Mouse (Mus musculus): ENCODE results near the gene Gm11034.

DNA sequence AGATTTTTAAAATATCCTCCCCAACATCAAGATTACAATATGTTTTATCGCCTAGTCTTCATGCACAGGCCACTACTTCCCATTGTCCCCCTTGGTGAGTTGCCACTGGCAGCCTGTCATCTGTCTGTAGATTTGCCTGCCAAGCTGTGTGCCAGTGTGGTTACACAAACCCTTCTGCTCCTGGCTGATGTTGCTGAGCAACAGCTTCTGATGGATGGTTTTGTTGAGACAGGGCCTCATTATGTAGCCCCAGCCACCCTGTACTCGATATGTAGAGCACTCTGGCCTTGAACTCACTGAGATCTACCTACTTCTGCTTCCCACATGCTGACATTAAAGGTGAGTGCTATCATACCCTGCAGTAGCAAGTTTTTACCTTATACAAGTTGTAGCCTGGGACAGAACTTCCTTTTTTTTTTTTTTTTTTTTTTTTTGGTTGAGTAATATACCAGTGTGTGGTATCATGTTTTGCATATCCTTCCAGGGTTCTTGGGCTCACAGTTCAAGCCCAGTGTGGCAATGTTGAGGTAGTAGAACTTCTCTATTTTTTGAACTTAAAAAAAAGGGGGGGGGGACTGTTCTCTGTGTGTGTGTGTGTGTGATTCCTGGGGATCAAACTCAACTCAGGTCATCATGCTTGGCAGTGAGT is 29.8 kb downstream of the Gm11034 start:
- TF ChIP-seq POLR2A (IDR thresholded peaks at IDR 0.05; ENCODE audit: low read depth, low read length) (no peak), CTCF (IDR thresholded peaks at IDR 0.05; ENCODE audit: borderline replicate concordance, insufficient read depth, low read length) (no peak)
